Mouse (Mus musculus): ENCODE measurements around the gene Qk. TPM values are rescaled to one million over a fixed set of nuclear protein-coding genes. Genes with fewer than 3 reads are reported as not detected.
A peak's percentile ranks its signal among the peaks of the same experiment; 100 is the strongest.

The Qk gene
- polyA plus RNA-seq, 1 experiment from 2014 or later = 42.5 TPM

DNA sequence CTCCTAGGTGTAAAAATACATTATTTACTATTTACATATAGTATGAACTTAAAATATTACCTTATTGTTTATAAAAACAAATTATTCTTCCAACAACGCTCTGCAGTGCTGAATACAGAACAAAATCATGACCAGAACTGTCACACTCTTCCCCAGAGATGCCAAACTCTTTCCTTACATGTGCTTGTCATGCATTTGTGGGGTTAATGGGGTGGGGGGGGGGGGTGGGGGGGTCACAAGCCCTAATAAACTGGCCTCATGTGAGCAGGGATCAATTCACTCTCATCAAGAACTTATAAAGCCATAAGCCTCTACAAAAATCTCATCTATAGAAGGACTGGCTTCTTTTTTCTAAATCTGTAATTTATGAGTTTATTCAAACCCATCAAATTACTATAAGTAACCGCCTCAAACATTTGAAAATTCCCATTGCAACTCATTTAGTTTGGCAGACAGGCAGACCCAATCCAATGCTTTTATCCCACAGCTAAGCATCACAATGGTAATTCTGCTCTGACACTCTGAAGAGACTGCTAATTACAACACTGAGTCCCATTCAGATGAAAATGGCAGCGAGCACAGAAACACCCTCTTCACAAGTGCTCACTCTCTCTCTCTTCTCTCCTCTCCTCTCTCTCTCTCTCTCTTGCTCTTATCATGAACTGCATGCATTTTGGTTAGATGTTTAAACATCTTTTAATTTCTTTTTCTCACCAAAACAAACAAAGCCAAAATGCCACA, 91.7 kb downstream of the Qk start:
- H3K36me3 ChIP-seq = no peaks in the 10 kb centered on the region
- no peak overlapping the region for H3K4me3 ChIP-seq (replicated peaks)
- no peak overlapping the region for H3K4me2 ChIP-seq (replicated peaks)
- 42% methylated on average over 3 of the region's 3 CpGs for WGBS
- ATAC-seq = peak; percentile 63; the same call in 1 of the 2 replicates
- H3K9me3 ChIP-seq = no peaks in the 10 kb centered on the region
- peaks cover 5% of the 10 kb centered on the region for H3K4me1 ChIP-seq (replicated peaks)
- no peak overlapping the region for H3K27ac ChIP-seq
- no peak overlapping the region for H3K9ac ChIP-seq (replicated peaks)
- H3K27me3 ChIP-seq = no peaks in the 10 kb centered on the region

DNA sequence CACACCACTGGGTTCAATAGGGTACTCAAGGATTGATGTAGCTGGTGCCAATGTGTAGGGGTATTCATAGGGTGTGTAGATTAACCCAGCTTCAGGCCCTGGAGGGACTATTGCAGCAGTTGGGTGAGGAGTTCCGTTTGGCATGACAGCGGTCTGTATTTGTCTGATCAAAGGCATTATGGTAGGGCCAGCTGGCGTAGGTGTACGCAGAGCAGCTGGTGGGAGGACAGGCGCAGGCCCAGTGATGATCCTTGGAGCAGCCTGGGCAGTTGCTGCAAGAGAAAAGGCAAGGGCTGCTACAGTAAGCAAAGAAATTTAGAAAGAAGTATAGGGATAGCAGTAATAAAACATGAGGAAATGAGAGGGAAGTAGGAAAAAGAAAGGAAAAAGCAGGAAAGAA, 103.5 kb downstream of the Qk start:
- no peak overlapping the region for H3K4me3 ChIP-seq (replicated peaks)
- H3K9me3 ChIP-seq = no peaks in the 10 kb centered on the region
- H3K9ac ChIP-seq (replicated peaks) = no peak overlapping the region
- no peak for ATAC-seq
- H3K27me3 ChIP-seq = no peaks in the 10 kb centered on the region
- H3K4me2 ChIP-seq (replicated peaks) = no peak overlapping the region
- H3K36me3 ChIP-seq = peaks cover 4% of the 10 kb centered on the region
- WGBS = 72% methylated on average over 5 of the region's 5 CpGs
- H3K4me1 ChIP-seq (replicated peaks) = 0 out of 2 replicates have a peak, but pooled peaks cover 4% of the 10 kb centered on the region
- H3K27ac ChIP-seq = peak overlapping the region; percentile 31; the same call in 1 of the 2 replicates

DNA sequence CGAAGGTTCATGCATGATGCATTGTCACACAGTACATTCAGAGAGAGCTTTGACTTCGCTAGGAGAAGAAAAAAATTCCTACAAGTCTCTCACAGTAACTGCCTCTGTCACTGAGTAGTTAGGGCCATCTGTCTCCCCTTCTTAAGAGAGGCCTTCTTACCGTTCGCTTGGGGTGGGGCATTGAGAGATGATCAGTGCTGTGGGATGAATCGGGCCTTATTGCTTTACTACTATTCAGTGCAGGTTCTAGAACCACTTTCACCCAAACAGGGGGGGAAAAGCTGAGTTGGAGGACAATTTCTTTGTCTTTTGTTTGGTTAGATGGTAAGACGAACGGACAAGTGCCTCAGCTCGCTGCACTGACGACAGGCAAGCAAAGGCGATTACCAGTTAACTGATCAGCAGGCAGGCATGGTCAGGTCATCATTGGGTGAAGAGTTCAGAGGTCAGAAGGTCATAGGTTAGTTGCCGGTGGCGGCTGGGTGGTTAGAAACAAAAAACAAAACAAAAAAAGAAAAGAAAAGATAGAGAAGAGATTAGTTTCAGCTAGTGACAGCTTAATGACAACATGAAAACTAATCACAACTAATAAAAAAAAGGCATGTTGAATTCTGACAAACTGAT, 110.4 kb downstream of the Qk start:
- ATAC-seq = no peak
- H3K4me3 ChIP-seq (replicated peaks) = no peak overlapping the region
- H3K36me3 ChIP-seq = peaks cover 15% of the 10 kb centered on the region
- no peak overlapping the region for H3K9ac ChIP-seq (replicated peaks)
- H3K4me2 ChIP-seq (replicated peaks) = no peak overlapping the region
- no peaks in the 10 kb centered on the region for H3K9me3 ChIP-seq
- no peak overlapping the region for H3K27ac ChIP-seq
- 0 out of 2 replicates have a peak, but pooled peaks cover 6% of the 10 kb centered on the region for H3K4me1 ChIP-seq (replicated peaks)
- 13% methylated on average over 12 of the region's 12 CpGs for WGBS
- no peaks in the 10 kb centered on the region for H3K27me3 ChIP-seq

DNA sequence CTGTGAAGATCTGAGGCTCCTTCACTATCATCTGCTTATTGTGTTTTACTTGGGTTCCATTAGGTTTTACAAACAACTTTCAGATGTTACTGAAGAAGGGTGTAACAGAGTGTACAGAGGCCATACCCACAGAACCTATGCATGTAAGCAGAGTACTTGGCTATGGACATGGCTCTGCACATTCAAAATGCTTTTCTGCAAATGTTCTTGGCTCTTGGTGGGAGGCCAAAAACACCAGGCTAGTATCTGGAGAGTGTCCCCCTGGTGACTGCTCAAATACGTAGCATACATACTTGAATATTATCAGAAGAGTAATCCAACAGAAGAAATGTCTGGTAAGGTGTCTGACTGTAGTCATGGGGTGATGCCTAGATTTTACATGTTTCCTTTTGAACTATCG, 121.0 kb downstream of the Qk start:
- no peak overlapping the region for H3K4me3 ChIP-seq (replicated peaks)
- H3K27me3 ChIP-seq = no peaks in the 10 kb centered on the region
- no peak overlapping the region for H3K27ac ChIP-seq
- 92% methylated on average over 2 of the region's 2 CpGs for WGBS
- ATAC-seq = no peak
- H3K4me1 ChIP-seq (replicated peaks) = no peaks in the 10 kb centered on the region
- H3K9me3 ChIP-seq = no peaks in the 10 kb centered on the region
- no peak overlapping the region for H3K9ac ChIP-seq (replicated peaks)
- H3K4me2 ChIP-seq (replicated peaks) = no peak overlapping the region
- no peaks in the 10 kb centered on the region for H3K36me3 ChIP-seq

DNA sequence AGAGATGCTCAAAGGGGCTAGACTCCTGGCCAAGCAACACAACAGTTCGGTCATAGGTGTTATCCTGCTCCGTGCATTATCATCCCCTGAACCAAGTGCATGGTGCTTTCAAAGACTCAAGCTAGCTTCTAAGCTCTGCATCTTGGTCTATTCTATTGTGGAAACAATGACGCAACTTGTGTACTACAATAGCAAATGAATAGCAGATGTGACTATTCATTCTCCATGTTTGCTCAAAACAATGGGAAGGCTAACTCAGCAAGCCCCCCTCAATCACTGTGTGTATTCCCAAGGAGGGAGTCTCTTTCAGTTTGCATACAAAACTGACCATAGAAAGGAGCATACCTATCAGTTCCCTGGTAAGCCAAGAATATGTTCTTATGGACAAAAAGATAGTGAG, 121.4 kb downstream of the Qk start:
- Histone ChIP-seq H3K4me2 (replicated peaks) (no peak overlapping the region), H3K9me3 (0 out of 2 replicates have a peak, but pooled peaks cover under 1% of the 10 kb centered on the region), H3K27ac (no peak overlapping the region), H3K27me3 (no peaks in the 10 kb centered on the region), H3K36me3 (no peaks in the 10 kb centered on the region), H3K9ac (replicated peaks) (no peak overlapping the region), H3K4me3 (replicated peaks) (no peak overlapping the region), H3K4me1 (replicated peaks) (no peaks in the 10 kb centered on the region)
- no peak for ATAC-seq
- WGBS = 95% methylated on average over 3 of the region's 3 CpGs

DNA sequence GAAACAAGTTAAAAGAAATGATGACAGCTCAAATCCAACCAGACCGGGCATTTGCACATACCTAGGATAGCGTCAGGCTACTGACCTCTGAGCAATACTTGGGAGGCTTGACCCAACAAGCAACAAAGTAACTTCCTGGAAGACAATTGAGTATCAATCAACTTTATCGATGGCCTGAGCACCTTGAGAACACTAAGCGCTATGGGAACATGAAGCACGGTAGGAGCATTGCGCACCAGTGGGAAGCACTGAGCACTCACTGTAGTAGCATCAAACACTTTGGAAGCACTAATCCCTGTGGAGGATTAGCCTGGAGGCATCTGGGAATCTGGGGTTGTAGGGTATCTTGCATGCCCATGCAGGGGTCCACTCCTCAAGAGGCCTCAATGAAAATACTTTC, 124.0 kb downstream of the Qk start:
- no peak overlapping the region for H3K9ac ChIP-seq (replicated peaks)
- no peak overlapping the region for H3K4me3 ChIP-seq (replicated peaks)
- no peak overlapping the region for H3K27ac ChIP-seq
- H3K27me3 ChIP-seq = no peaks in the 10 kb centered on the region
- H3K4me1 ChIP-seq (replicated peaks) = no peaks in the 10 kb centered on the region
- 0 out of 2 replicates have a peak, but pooled peaks cover 5% of the 10 kb centered on the region for H3K9me3 ChIP-seq
- no peak overlapping the region for H3K4me2 ChIP-seq (replicated peaks)
- H3K36me3 ChIP-seq = no peaks in the 10 kb centered on the region
- 97% methylated on average over 6 of the region's 6 CpGs for WGBS
- ATAC-seq = no peak

DNA sequence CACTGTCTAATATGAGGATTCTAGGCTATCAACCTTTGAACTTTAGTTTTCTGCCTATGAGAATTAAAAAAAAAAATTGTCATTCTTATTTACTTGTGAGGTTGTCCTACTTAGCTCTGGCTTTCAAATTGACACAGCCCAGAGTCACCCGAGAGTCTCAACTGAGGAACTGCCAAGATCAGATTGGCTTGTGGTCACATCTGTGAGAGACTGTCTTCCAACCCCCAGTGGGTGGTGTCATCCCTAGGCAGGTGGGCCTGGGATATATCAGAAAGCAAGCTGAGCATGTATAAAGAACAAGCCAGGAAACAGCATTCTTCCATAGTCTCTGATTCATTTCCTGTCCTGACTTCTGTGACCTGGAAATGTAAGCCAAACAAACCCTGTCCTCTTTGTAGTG, 128.8 kb downstream of the Qk start:
- Histone ChIP-seq H3K9me3 (0 out of 2 replicates have a peak, but pooled peaks cover 5% of the 10 kb centered on the region), H3K4me2 (replicated peaks) (no peak overlapping the region), H3K27ac (no peak overlapping the region), H3K4me3 (replicated peaks) (no peak overlapping the region), H3K9ac (replicated peaks) (no peak overlapping the region), H3K4me1 (replicated peaks) (peaks cover 3% of the 10 kb centered on the region; the same call in 1 of the 2 replicates), H3K27me3 (no peaks in the 10 kb centered on the region), H3K36me3 (no peaks in the 10 kb centered on the region)
- WGBS = 89% methylated on average over 1 of the region's 1 CpGs
- ATAC-seq = no peak

DNA sequence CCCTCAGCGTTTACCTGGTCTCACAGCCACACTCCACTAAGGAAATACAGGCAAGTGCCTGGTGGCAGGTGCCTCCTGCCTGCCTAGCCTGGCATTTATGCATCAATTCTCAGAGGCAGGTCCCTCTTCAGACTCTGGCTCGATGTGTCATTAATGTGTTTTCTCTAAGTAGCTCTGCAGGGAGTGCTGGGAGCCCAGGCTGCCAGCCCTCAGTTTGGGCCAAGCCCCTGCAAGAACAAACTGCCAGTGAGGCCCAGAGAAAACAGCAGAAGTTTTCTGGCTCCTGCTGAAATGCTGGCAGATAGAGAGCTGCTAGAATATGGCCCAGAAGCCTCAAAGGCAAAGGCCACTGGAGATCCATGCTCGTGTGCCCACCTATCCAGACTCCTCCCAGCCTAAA, 131.2 kb downstream of the Qk start:
- Histone ChIP-seq H3K27me3 (no peaks in the 10 kb centered on the region), H3K4me1 (replicated peaks) (peaks cover 3% of the 10 kb centered on the region; the same call in 1 of the 2 replicates), H3K9ac (replicated peaks) (no peak overlapping the region), H3K36me3 (no peaks in the 10 kb centered on the region), H3K4me3 (replicated peaks) (no peak overlapping the region), H3K9me3 (0 out of 2 replicates have a peak, but pooled peaks cover 5% of the 10 kb centered on the region), H3K4me2 (replicated peaks) (no peak overlapping the region), H3K27ac (no peak overlapping the region)
- 59% methylated on average over 3 of the region's 3 CpGs for WGBS
- no peak for ATAC-seq

DNA sequence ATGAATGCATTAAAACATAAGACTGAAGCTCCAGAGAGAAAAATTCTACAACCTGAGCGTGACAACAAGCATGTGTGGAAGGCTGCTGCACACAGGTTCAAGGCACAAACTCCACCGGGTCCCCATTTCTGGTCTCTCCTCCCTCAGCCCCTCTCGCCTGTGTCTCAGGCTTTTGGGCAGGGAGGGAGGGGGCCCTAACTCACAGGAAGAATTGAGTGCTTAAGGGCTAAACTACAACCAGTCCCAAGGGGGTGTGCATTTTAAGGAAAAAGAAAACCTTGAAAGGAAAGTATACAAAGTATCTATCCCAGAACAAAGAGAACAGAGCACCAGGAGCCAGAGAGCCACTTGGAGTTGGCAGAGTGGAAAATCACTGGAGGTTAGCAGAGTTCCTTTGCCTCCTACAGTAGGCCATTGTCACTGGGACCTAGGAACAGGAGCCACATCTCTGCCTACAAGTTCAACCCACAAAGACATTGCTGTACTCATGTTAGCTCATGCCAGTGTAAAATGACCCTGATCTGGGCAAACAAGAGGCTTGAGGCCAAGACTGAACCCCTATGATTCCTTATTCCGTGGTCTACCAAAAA, 132.1 kb downstream of the Qk start:
- Histone ChIP-seq H3K9ac (replicated peaks) (no peak overlapping the region), H3K36me3 (no peaks in the 10 kb centered on the region), H3K9me3 (no peaks in the 10 kb centered on the region), H3K4me3 (replicated peaks) (no peak overlapping the region), H3K4me2 (replicated peaks) (no peak overlapping the region), H3K4me1 (replicated peaks) (peaks cover 3% of the 10 kb centered on the region; the same call in 1 of the 2 replicates), H3K27ac (0 out of 2 replicates have a peak overlapping the region, but pooled peaks have one; percentile 54), H3K27me3 (no peaks in the 10 kb centered on the region)
- no peak for ATAC-seq
- 71% methylated on average over 4 of the region's 4 CpGs for WGBS

DNA sequence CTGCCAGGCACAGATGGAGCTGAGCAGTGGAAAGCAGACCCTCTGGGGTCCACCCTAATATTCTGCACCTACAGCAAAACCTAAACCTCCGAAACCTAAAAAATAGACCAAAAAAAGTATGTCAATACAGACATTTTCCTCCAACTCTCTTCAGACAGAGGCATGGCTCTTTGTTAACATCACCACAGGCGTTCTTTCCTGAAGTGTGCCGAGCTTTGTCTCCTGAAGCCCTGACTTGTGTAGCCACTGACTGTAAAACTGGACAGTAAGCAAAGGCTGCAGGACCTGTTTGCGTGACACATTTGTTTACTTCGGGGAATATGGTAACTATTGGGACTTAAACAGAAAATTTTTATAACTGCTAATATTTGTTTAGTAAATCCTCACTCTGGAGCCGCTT, 137.9 kb downstream of the Qk start:
- Histone ChIP-seq H3K9ac (replicated peaks) (no peak overlapping the region), H3K4me1 (replicated peaks) (peaks cover 5% of the 10 kb centered on the region), H3K9me3 (no peaks in the 10 kb centered on the region), H3K4me3 (replicated peaks) (no peak overlapping the region), H3K27me3 (no peaks in the 10 kb centered on the region), H3K27ac (no peak overlapping the region), H3K36me3 (no peaks in the 10 kb centered on the region), H3K4me2 (replicated peaks) (no peak overlapping the region)
- no peak for ATAC-seq
- 71% methylated on average over 6 of the region's 6 CpGs for WGBS

DNA sequence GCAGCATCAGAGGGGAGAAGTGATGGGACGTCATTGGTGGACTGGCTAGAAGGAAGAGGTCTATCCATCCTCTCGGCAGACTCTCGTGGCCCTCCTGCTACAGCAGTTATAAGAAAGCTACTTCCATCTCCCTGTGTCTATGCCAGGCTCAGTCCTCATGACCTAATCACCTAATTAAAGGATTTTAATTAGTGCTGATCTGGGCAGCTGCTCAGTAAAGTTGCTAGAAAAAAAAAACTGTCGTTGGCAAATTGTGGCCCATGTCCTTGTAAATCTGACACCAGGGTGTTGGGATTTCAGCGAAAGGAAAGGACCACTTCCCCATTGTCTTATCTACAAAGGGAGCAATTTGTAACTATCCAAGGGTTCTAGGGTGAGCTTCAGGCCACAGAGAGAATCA, 142.6 kb downstream of the Qk start:
- H3K4me2 ChIP-seq (replicated peaks) = no peak overlapping the region
- H3K4me1 ChIP-seq (replicated peaks) = peaks cover 4% of the 10 kb centered on the region; the same call in 1 of the 2 replicates
- H3K9ac ChIP-seq (replicated peaks) = no peak overlapping the region
- H3K9me3 ChIP-seq = no peaks in the 10 kb centered on the region
- no peak overlapping the region for H3K4me3 ChIP-seq (replicated peaks)
- H3K27ac ChIP-seq = no peak overlapping the region
- ATAC-seq = no peak
- no peaks in the 10 kb centered on the region for H3K36me3 ChIP-seq
- no peaks in the 10 kb centered on the region for H3K27me3 ChIP-seq
- WGBS = 74% methylated on average over 5 of the region's 5 CpGs

DNA sequence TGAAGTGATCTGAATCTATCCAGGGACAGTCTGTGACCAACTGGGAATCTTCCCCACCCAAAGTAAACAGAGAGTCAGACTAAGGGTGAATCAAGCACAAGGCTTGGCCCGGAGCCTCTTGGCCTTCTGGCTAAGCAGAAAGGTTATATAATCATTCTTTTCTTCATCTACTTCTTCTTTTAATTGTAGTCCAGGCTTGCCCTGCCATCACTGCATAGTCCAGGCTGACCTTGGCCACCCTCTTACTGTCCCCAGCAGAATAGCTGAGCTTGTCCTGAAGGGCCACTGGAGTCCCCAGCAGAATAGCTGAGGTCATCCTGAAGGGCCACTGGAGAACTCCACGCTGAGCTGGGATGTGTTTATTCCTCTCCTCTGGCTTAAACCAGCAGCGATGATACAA, 158.4 kb downstream of the Qk start:
- H3K9ac ChIP-seq (replicated peaks) = no peak overlapping the region
- no peak for ATAC-seq
- H3K4me3 ChIP-seq (replicated peaks) = no peak overlapping the region
- 92% methylated on average over 3 of the region's 3 CpGs for WGBS
- H3K4me1 ChIP-seq (replicated peaks) = no peaks in the 10 kb centered on the region
- no peak overlapping the region for H3K27ac ChIP-seq
- no peaks in the 10 kb centered on the region for H3K36me3 ChIP-seq
- H3K4me2 ChIP-seq (replicated peaks) = no peak overlapping the region
- H3K27me3 ChIP-seq = no peaks in the 10 kb centered on the region
- peaks cover 3% of the 10 kb centered on the region; the same call in 1 of the 2 replicates for H3K9me3 ChIP-seq
